Mouse (Mus musculus): Measurements from ENCODE around the gene Cdk17. TPM values are rescaled to one million over a fixed set of nuclear protein-coding genes. Genes with fewer than 3 reads are reported as not detected.
A peak's percentile ranks its signal among the peaks of the same experiment; 100 is the strongest.
"Not testable (repeated sequence)": the region's sequence is repeated elsewhere in the genome, so short reads cannot be mapped to it uniquely, and the experiment has no call there.

Cdk17 gene
- total RNA-seq, 2 experiments from 2014 or later, result 37.6 to 43.6 TPM

GRCm38 (mm10) chr10:93142600-93143284 lies 17.9 kb upstream of the Cdk17 start:
- no peak; the same call in 1 of the 2 replicates for ATAC-seq (replicated peaks; ENCODE audit: poor library complexity)

- ATAC-seq (replicated peaks; ENCODE audit: poor library complexity), result peak; percentile 68
Observed at GRCm38 (mm10) chr10:93143285-93143985, 17.2 kb upstream of the Cdk17 start.

- no peak for ATAC-seq (replicated peaks; ENCODE audit: poor library complexity)
Observed at GRCm38 (mm10) chr10:93143986-93144314, 16.7 kb upstream of the Cdk17 start.

GRCm38 (mm10) chr10:93144579-93144978 lies 16.1 kb upstream of the Cdk17 start:
- ATAC-seq (replicated peaks; ENCODE audit: poor library complexity), result peak; percentile 26

- peak; percentile 62 for ATAC-seq (replicated peaks; ENCODE audit: poor library complexity)
Observed at GRCm38 (mm10) chr10:93145088-93145487, 15.6 kb upstream of the Cdk17 start.

GRCm38 (mm10) chr10:93146601-93147000 lies 14.1 kb upstream of the Cdk17 start:
- no peak for ATAC-seq (replicated peaks; ENCODE audit: poor library complexity)

- ATAC-seq (replicated peaks; ENCODE audit: poor library complexity), result no peak
Observed at GRCm38 (mm10) chr10:93147691-93148090, 13.0 kb upstream of the Cdk17 start.

- ATAC-seq (replicated peaks; ENCODE audit: poor library complexity), result no peak
Observed at GRCm38 (mm10) chr10:93149597-93149996, 11.1 kb upstream of the Cdk17 start.

- no peak for ATAC-seq (replicated peaks; ENCODE audit: poor library complexity)
Observed at GRCm38 (mm10) chr10:93151775-93152174, 8.9 kb upstream of the Cdk17 start.

GRCm38 (mm10) chr10:93152698-93153097 lies 8.0 kb upstream of the Cdk17 start:
- 0 out of 2 replicates have a peak, but pooled peaks have one; percentile 9 for ATAC-seq (replicated peaks; ENCODE audit: poor library complexity)

- ATAC-seq (replicated peaks; ENCODE audit: poor library complexity), result not testable (repeated sequence)
Observed at GRCm38 (mm10) chr10:93153404-93153803, 7.3 kb upstream of the Cdk17 start.

GRCm38 (mm10) chr10:93159651-93160496 lies 801 bp upstream of the Cdk17 start:
- peak; percentile 15 for ATAC-seq (replicated peaks; ENCODE audit: poor library complexity)

GRCm38 (mm10) chr10:93160497-93160806 lies 223 bp upstream of the Cdk17 start:
- ATAC-seq (replicated peaks; ENCODE audit: poor library complexity), result peak; percentile 77

- ATAC-seq (replicated peaks; ENCODE audit: poor library complexity), result peak; percentile 30
Observed at GRCm38 (mm10) chr10:93161511-93162275, 1.0 kb downstream of the Cdk17 start.

- ATAC-seq (replicated peaks; ENCODE audit: poor library complexity), result no peak
Observed at GRCm38 (mm10) chr10:93162276-93162971, 1.7 kb downstream of the Cdk17 start.

GRCm38 (mm10) chr10:93162972-93163660 lies 2.4 kb downstream of the Cdk17 start:
- no peak for ATAC-seq (replicated peaks; ENCODE audit: poor library complexity)

- ATAC-seq (replicated peaks; ENCODE audit: poor library complexity), result no peak
Observed at GRCm38 (mm10) chr10:93163711-93164488, 3.2 kb downstream of the Cdk17 start.

- ATAC-seq (replicated peaks; ENCODE audit: poor library complexity), result peak; percentile 32
Observed at GRCm38 (mm10) chr10:93165416-93166381, 5.0 kb downstream of the Cdk17 start.

All from megakaryocyte progenitor cell, adult 5-6 weeks (primary cell).